In the genomic region with DNA sequence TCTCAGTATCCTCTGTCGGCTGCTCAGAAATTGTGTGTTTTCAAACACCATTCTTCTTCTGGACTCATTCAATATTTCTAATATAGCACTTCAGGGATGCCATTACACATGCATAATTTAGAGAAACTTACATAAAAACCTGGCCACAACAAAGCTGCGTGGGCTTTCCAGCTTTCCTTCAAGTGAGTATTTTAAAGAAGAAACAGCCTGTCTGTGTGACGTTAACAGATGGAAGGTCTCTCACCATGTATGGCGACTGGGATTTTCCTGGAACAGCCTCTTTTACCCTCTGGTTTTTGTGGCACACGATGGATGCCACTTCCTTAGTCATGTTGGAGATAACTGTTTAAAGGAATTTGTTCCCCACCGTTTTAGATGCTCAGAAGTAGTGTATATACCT, we compare ENCODE assay signal across 21 mouse cellular contexts.
DNase-seq lines count a peak whose midpoint lies in the region; ATAC-seq and TF ChIP-seq lines count a peak whose summit lies in the region.
"Had no signal": no experiment of that assay in that cellular context is flagged by ENCODE, and none has a peak within 500 bp of the region (broad histone marks: within the 10 kb centered on the region; RNA-seq: fewer than 3 reads in every experiment).

No protein-coding gene starts in this region.

- H3K27ac ChIP-seq in hindbrain, embryonic 16.5 days (ENCODE audit: low read depth, low read length), result no peak overlapping the region
- H3K27ac ChIP-seq in heart, embryonic 12.5 days (ENCODE audit: poor library complexity, severe bottlenecking), result no peak overlapping the region
- H3K27ac ChIP-seq: embryonic facial prominence, embryonic 15.5 days; limb, embryonic 13.5 days; liver, embryonic 13.5 days; lung, embryonic 15.5 days; midbrain, embryonic 10.5 days had no signal

- H3K4me3 ChIP-seq in hindbrain, embryonic 16.5 days (ENCODE audit: low read length), result no peak overlapping the region
- H3K4me3 ChIP-seq in heart, embryonic 12.5 days, result no peak overlapping the region
- H3K4me3 ChIP-seq: embryonic facial prominence, embryonic 15.5 days; limb, embryonic 13.5 days; liver, embryonic 13.5 days; lung, embryonic 15.5 days; midbrain, embryonic 10.5 days had no signal

- H3K4me1 ChIP-seq in hindbrain, embryonic 16.5 days (ENCODE audit: control insufficient read depth, insufficient read depth, low read depth, low read length), result no peaks in the 10 kb centered on the region
- H3K4me1 ChIP-seq in heart, embryonic 12.5 days (replicated peaks), result no peaks in the 10 kb centered on the region
- H3K4me1 ChIP-seq: embryonic facial prominence, embryonic 15.5 days; liver, embryonic 13.5 days; midbrain, embryonic 10.5 days had no signal

- no peak for ATAC-seq in hindbrain, embryonic 16.5 days
- no peak for ATAC-seq in heart, embryonic 12.5 days (ENCODE audit: insufficient number of reproducible peaks, low FRiP score)

- no peak overlapping the region for H3K9ac ChIP-seq in hindbrain, embryonic 16.5 days (ENCODE audit: low read depth, low read length)
- H3K9ac ChIP-seq in heart, embryonic 12.5 days, result no peak overlapping the region
- H3K9ac ChIP-seq: embryonic facial prominence, embryonic 15.5 days; limb, embryonic 13.5 days; liver, embryonic 13.5 days; lung, embryonic 15.5 days had no signal

- no peak for TF ChIP-seq POLR2A in brain, embryonic 14.5 days (IDR thresholded peaks at IDR 0.05; ENCODE audit: borderline replicate concordance, extremely low read depth, insufficient read depth, insufficient read length, poor library complexity, severe bottlenecking)

- H3K4me2 ChIP-seq in hindbrain, embryonic 16.5 days (ENCODE audit: low read length), result no peak overlapping the region
- H3K4me2 ChIP-seq in heart, embryonic 12.5 days, result no peak overlapping the region
- H3K4me2 ChIP-seq: embryonic facial prominence, embryonic 15.5 days; limb, embryonic 13.5 days; liver, embryonic 13.5 days; lung, embryonic 15.5 days had no signal

- TF ChIP-seq CTCF in brain, embryonic 14.5 days (IDR thresholded peaks at IDR 0.05; ENCODE audit: borderline replicate concordance, extremely low read depth, insufficient read depth, insufficient read length), result no peak

- no peaks in the 10 kb centered on the region for H3K27me3 ChIP-seq in hindbrain, embryonic 16.5 days (replicated peaks; ENCODE audit: control insufficient read depth, insufficient read depth, low read length)
- no peaks in the 10 kb centered on the region for H3K27me3 ChIP-seq in heart, embryonic 12.5 days (replicated peaks)
- H3K27me3 ChIP-seq: embryonic facial prominence, embryonic 15.5 days; liver, embryonic 13.5 days; lung, embryonic 15.5 days had no signal

- no peaks in the 10 kb centered on the region for H3K36me3 ChIP-seq in hindbrain, embryonic 16.5 days (ENCODE audit: control insufficient read depth, insufficient read depth, low read length)
- no peaks in the 10 kb centered on the region for H3K36me3 ChIP-seq in heart, embryonic 12.5 days
- H3K36me3 ChIP-seq: embryonic facial prominence, embryonic 15.5 days; limb, embryonic 13.5 days; liver, embryonic 13.5 days; lung, embryonic 15.5 days; midbrain, embryonic 10.5 days had no signal

- H3K9me3 ChIP-seq in hindbrain, embryonic 16.5 days (ENCODE audit: control insufficient read depth, low read length), result no peaks in the 10 kb centered on the region
- no peaks in the 10 kb centered on the region for H3K9me3 ChIP-seq in heart, embryonic 12.5 days (replicated peaks)
- H3K9me3 ChIP-seq: embryonic facial prominence, embryonic 15.5 days; limb, embryonic 13.5 days; liver, embryonic 13.5 days; lung, embryonic 15.5 days; midbrain, embryonic 10.5 days had no signal

- WGBS in hindbrain, embryonic 16.5 days, result 73% methylated on average over 6 of the region's 6 CpGs
- WGBS in heart, embryonic 12.5 days, result 70% methylated on average over 6 of the region's 6 CpGs

- DNase-seq in frontal cortex, adult 2 months (ENCODE audit: extremely low spot score in 1 of 2, low spot score in 1 of 2), result peak; percentile 61 to 70
- no peak for DNase-seq in frontal cortex, postnatal 10 days (ENCODE audit: low spot score in 2 of 2)
- peak; percentile 84 for DNase-seq in brain, embryonic 14.5 days (ENCODE audit: low read depth)
- peak; percentile 44 to 75 for DNase-seq in frontal cortex, postnatal 36 days (ENCODE audit: low spot score in 2 of 2)
- DNase-seq in right cerebral cortex, postnatal 10 days (ENCODE audit: low spot score in 2 of 2), result peak; percentile 34 to 70
- DNase-seq in spleen, postnatal 36 days (ENCODE audit: low spot score in 2 of 2), result no peak
- DNase-seq: adrenal gland, postnatal 25 days; B cell, adult 2 months; cerebellum, adult 18-20 months; cerebellum, postnatal 25 days; kidney, postnatal 25 days; layer of hippocampus, postnatal 36 days; liver, embryonic 13.5 days; lung, postnatal 4 days; retina, postnatal 1 day had no signal

Comparison
In these comparisons a context has a peak if more than half of its experiments do, and no peak if none do; other contexts are left out.
1. DNase-seq: peak in frontal cortex, adult 2 months (2 of 2), brain, embryonic 14.5 days (single experiment), frontal cortex, postnatal 36 days (2 of 2) and right cerebral cortex, postnatal 10 days (2 of 2); none in frontal cortex, postnatal 10 days (0 of 2) and spleen, postnatal 36 days (0 of 2).